Mouse (Mus musculus): Measurements from ENCODE around the gene Kcnb1. TPM values are rescaled to one million over a fixed set of nuclear protein-coding genes. Genes with fewer than 3 reads are reported as not detected.
A peak's percentile ranks its signal among the peaks of the same experiment; 100 is the strongest.

Kcnb1 gene
- polyA plus RNA-seq, 1 experiment from 2014 or later = 0.49 TPM

- H3K36me3 ChIP-seq = no peaks in the 10 kb centered on the region
- H3K4me2 ChIP-seq = no peak overlapping the region
- H3K27me3 ChIP-seq (replicated peaks) = peaks cover under 1% of the 10 kb centered on the region
- WGBS = 77% methylated on average over 4 of the region's 4 CpGs
- H3K4me3 ChIP-seq = no peak overlapping the region
- H3K9me3 ChIP-seq = peaks cover 12% of the 10 kb centered on the region
- no peak overlapping the region for H3K9ac ChIP-seq
- H3K4me1 ChIP-seq = peaks cover 25% of the 10 kb centered on the region
- no peak overlapping the region for H3K27ac ChIP-seq (replicated peaks)
- no peak for ATAC-seq (ENCODE audit: extremely low read depth, insufficient number of reproducible peaks, low FRiP score, low TSS enrichment)
Measured at GRCm38 (mm10) chr2:167159721-167160120, 30.2 kb downstream of the Kcnb1 start.

GRCm38 (mm10) chr2:167158780-167159179, 31.2 kb downstream of the Kcnb1 start:
- ATAC-seq (ENCODE audit: extremely low read depth, insufficient number of reproducible peaks, low FRiP score, low TSS enrichment) = no peak
- 81% methylated on average over 5 of the region's 5 CpGs for WGBS
- Histone ChIP-seq H3K4me3 (no peak overlapping the region), H3K36me3 (no peaks in the 10 kb centered on the region), H3K27ac (replicated peaks) (no peak overlapping the region), H3K4me1 (peaks cover 30% of the 10 kb centered on the region), H3K9me3 (peaks cover 12% of the 10 kb centered on the region), H3K27me3 (replicated peaks) (peaks cover 2% of the 10 kb centered on the region), H3K4me2 (no peak overlapping the region), H3K9ac (no peak overlapping the region)

- H3K4me3 ChIP-seq = no peak overlapping the region
- peaks cover 27% of the 10 kb centered on the region for H3K4me1 ChIP-seq
- peaks cover 4% of the 10 kb centered on the region; the same call in 1 of the 2 replicates for H3K9me3 ChIP-seq
- H3K9ac ChIP-seq = no peak overlapping the region
- no peaks in the 10 kb centered on the region for H3K36me3 ChIP-seq
- 39% methylated on average over 9 of the region's 9 CpGs for WGBS
- no peak overlapping the region for H3K27ac ChIP-seq (replicated peaks)
- no peak for ATAC-seq (ENCODE audit: extremely low read depth, insufficient number of reproducible peaks, low FRiP score, low TSS enrichment)
- peaks cover 8% of the 10 kb centered on the region for H3K27me3 ChIP-seq (replicated peaks)
- no peak overlapping the region for H3K4me2 ChIP-seq
Measured at GRCm38 (mm10) chr2:167156118-167156715, 33.7 kb downstream of the Kcnb1 start.

- ATAC-seq (ENCODE audit: extremely low read depth, insufficient number of reproducible peaks, low FRiP score, low TSS enrichment) = peak; percentile 11; the same call in 1 of the 2 replicates
- Histone ChIP-seq H3K27me3 (replicated peaks) (peaks cover 8% of the 10 kb centered on the region), H3K27ac (replicated peaks) (no peak overlapping the region), H3K36me3 (no peaks in the 10 kb centered on the region), H3K9ac (no peak overlapping the region; the same call in 1 of the 2 replicates), H3K4me2 (no peak overlapping the region), H3K4me1 (peaks cover 27% of the 10 kb centered on the region), H3K4me3 (no peak overlapping the region), H3K9me3 (no peaks in the 10 kb centered on the region)
- WGBS = 43% methylated on average over 4 of the region's 4 CpGs
Measured at GRCm38 (mm10) chr2:167155541-167155973, 34.4 kb downstream of the Kcnb1 start.

- no peak overlapping the region for H3K4me2 ChIP-seq
Measured at GRCm38 (mm10) chr2:167150880-167151279, 39.1 kb downstream of the Kcnb1 start.

GRCm38 (mm10) chr2:167150135-167150534, 39.8 kb downstream of the Kcnb1 start:
- no peak overlapping the region for H3K9ac ChIP-seq
- 88% methylated on average over 7 of the region's 7 CpGs for WGBS
- ATAC-seq (ENCODE audit: extremely low read depth, insufficient number of reproducible peaks, low FRiP score, low TSS enrichment) = no peak

More at GRCm38 (mm10) chr2:167150880-167151279, 39.1 kb downstream of the Kcnb1 start:
- peaks cover 23% of the 10 kb centered on the region for H3K27me3 ChIP-seq (replicated peaks)
- no peak overlapping the region for H3K4me3 ChIP-seq
- H3K9me3 ChIP-seq = no peaks in the 10 kb centered on the region
- H3K9ac ChIP-seq = no peak overlapping the region
- ATAC-seq (ENCODE audit: extremely low read depth, insufficient number of reproducible peaks, low FRiP score, low TSS enrichment) = no peak
- H3K36me3 ChIP-seq = no peaks in the 10 kb centered on the region
- no peak overlapping the region for H3K27ac ChIP-seq (replicated peaks)
- peaks cover 25% of the 10 kb centered on the region for H3K4me1 ChIP-seq
- 80% methylated on average over 6 of the region's 6 CpGs for WGBS

GRCm38 (mm10) chr2:167149035-167149434, 40.9 kb downstream of the Kcnb1 start:
- no peak for ATAC-seq (ENCODE audit: extremely low read depth, insufficient number of reproducible peaks, low FRiP score, low TSS enrichment)
- 81% methylated on average over 6 of the region's 6 CpGs for WGBS
- Histone ChIP-seq H3K4me1 (peaks cover 9% of the 10 kb centered on the region), H3K27ac (replicated peaks) (no peak overlapping the region), H3K4me2 (no peak overlapping the region), H3K9me3 (no peaks in the 10 kb centered on the region), H3K4me3 (no peak overlapping the region), H3K9ac (no peak overlapping the region), H3K36me3 (no peaks in the 10 kb centered on the region), H3K27me3 (replicated peaks) (peaks cover 40% of the 10 kb centered on the region)

More at GRCm38 (mm10) chr2:167150135-167150534, 39.8 kb downstream of the Kcnb1 start:
- H3K9me3 ChIP-seq = no peaks in the 10 kb centered on the region
- H3K4me3 ChIP-seq = no peak overlapping the region
- no peak overlapping the region for H3K4me2 ChIP-seq
- peaks cover 17% of the 10 kb centered on the region for H3K4me1 ChIP-seq
- no peak overlapping the region for H3K27ac ChIP-seq (replicated peaks)
- no peaks in the 10 kb centered on the region for H3K36me3 ChIP-seq
- H3K27me3 ChIP-seq (replicated peaks) = peaks cover 30% of the 10 kb centered on the region

GRCm38 (mm10) chr2:167147708-167148107, 42.2 kb downstream of the Kcnb1 start:
- Histone ChIP-seq H3K4me2 (no peak overlapping the region), H3K4me1 (peaks cover 9% of the 10 kb centered on the region), H3K4me3 (no peak overlapping the region), H3K27me3 (replicated peaks) (peaks cover 44% of the 10 kb centered on the region), H3K36me3 (no peaks in the 10 kb centered on the region), H3K9me3 (no peaks in the 10 kb centered on the region), H3K9ac (no peak overlapping the region), H3K27ac (replicated peaks) (no peak overlapping the region)
- 39% methylated on average over 8 of the region's 8 CpGs for WGBS
- ATAC-seq (ENCODE audit: extremely low read depth, insufficient number of reproducible peaks, low FRiP score, low TSS enrichment) = no peak

- Histone ChIP-seq H3K4me1 (peaks cover 6% of the 10 kb centered on the region), H3K27ac (replicated peaks) (no peak overlapping the region), H3K27me3 (replicated peaks) (peaks cover 44% of the 10 kb centered on the region), H3K36me3 (no peaks in the 10 kb centered on the region), H3K4me3 (no peak overlapping the region), H3K9me3 (no peaks in the 10 kb centered on the region), H3K9ac (no peak overlapping the region), H3K4me2 (no peak overlapping the region)
- ATAC-seq (ENCODE audit: extremely low read depth, insufficient number of reproducible peaks, low FRiP score, low TSS enrichment) = no peak
- 65% methylated on average over 5 of the region's 5 CpGs for WGBS
Measured at GRCm38 (mm10) chr2:167145904-167146303, 44.1 kb downstream of the Kcnb1 start.

GRCm38 (mm10) chr2:167144439-167145307, 45.3 kb downstream of the Kcnb1 start:
- Histone ChIP-seq H3K4me2 (no peak overlapping the region), H3K4me1 (peaks cover 10% of the 10 kb centered on the region), H3K27ac (replicated peaks) (no peak overlapping the region), H3K9ac (no peak overlapping the region), H3K9me3 (no peaks in the 10 kb centered on the region), H3K27me3 (replicated peaks) (peaks cover 39% of the 10 kb centered on the region), H3K4me3 (no peak overlapping the region), H3K36me3 (no peaks in the 10 kb centered on the region)
- ATAC-seq (ENCODE audit: extremely low read depth, insufficient number of reproducible peaks, low FRiP score, low TSS enrichment) = no peak
- 11% methylated on average over 14 of the region's 14 CpGs for WGBS

GRCm38 (mm10) chr2:167143914-167144313, 46.0 kb downstream of the Kcnb1 start:
- Histone ChIP-seq H3K9me3 (no peaks in the 10 kb centered on the region), H3K4me2 (no peak overlapping the region), H3K27me3 (replicated peaks) (peaks cover 46% of the 10 kb centered on the region), H3K27ac (replicated peaks) (no peak overlapping the region), H3K4me3 (no peak overlapping the region), H3K4me1 (peaks cover 12% of the 10 kb centered on the region), H3K9ac (no peak overlapping the region), H3K36me3 (no peaks in the 10 kb centered on the region)
- 49% methylated on average over 2 of the region's 2 CpGs for WGBS
- no peak for ATAC-seq (ENCODE audit: extremely low read depth, insufficient number of reproducible peaks, low FRiP score, low TSS enrichment)
